Mouse (Mus musculus): ENCODE measurements around the gene Ppp2r5c. TPM values are rescaled to one million over a fixed set of nuclear protein-coding genes. Genes with fewer than 3 reads are reported as not detected.

Ppp2r5c gene
- polyA plus RNA-seq, 1 experiment from 2014 or later = 138 TPM

GRCm38 (mm10) chr12:110489946-110490701 lies 43.2 kb downstream of the Ppp2r5c start:
- peaks cover 13% of the 10 kb centered on the region for H3K4me1 ChIP-seq (ENCODE audit: control insufficient read depth, insufficient read depth, low read length)
- H3K27ac ChIP-seq (ENCODE audit: low read depth, low read length) = no peak overlapping the region
- no peaks in the 10 kb centered on the region for H3K9me3 ChIP-seq (replicated peaks; ENCODE audit: control insufficient read depth, low read length)
- no peak overlapping the region for H3K4me2 ChIP-seq (ENCODE audit: low read length)
- no peak overlapping the region for H3K9ac ChIP-seq (ENCODE audit: low read length)
- no peak for ATAC-seq
- 93% methylated on average over 12 of the region's 12 CpGs for WGBS
- no peak for DNase-seq (ENCODE audit: low spot score)
- H3K36me3 ChIP-seq (ENCODE audit: control insufficient read depth, insufficient read depth, low read length) = no peaks in the 10 kb centered on the region
- no peaks in the 10 kb centered on the region for H3K27me3 ChIP-seq (replicated peaks; ENCODE audit: control insufficient read depth, insufficient read depth, low read length)
- no peak overlapping the region for H3K4me3 ChIP-seq (ENCODE audit: low read depth, low read length)

DNA sequence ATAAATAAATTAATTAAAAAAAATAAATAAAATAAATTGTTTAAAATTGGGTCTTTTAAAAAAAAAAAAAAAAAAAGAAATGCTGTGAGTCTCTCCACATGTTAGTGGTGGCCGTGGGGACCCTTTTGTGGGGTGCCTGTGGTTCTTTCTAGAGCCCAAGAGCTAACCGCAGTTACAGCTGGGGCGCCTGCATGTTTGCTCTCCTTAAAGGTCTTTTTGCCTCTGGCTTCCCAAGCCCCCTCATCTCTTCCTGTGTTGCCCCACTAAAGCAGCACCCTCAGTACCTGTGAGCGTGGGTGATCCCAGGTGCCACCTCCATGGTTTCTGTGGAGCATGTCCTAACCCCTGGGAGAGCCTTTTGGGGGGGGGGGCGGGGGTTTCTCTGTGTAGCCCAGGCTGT lies 45.5 kb downstream of the Ppp2r5c start:
- H3K4me1 ChIP-seq (ENCODE audit: control insufficient read depth, insufficient read depth, low read length) = peaks cover 1% of the 10 kb centered on the region; the same call in 1 of the 2 replicates
- no peak for DNase-seq (ENCODE audit: low spot score)
- H3K36me3 ChIP-seq (ENCODE audit: control insufficient read depth, insufficient read depth, low read length) = no peaks in the 10 kb centered on the region
- no peak overlapping the region for H3K27ac ChIP-seq (ENCODE audit: low read depth, low read length)
- H3K27me3 ChIP-seq (replicated peaks; ENCODE audit: control insufficient read depth, insufficient read depth, low read length) = no peaks in the 10 kb centered on the region
- no peak overlapping the region for H3K9ac ChIP-seq (ENCODE audit: low read length)
- no peak overlapping the region for H3K4me3 ChIP-seq (ENCODE audit: low read depth, low read length)
- ATAC-seq = no peak
- H3K9me3 ChIP-seq (replicated peaks; ENCODE audit: control insufficient read depth, low read length) = no peaks in the 10 kb centered on the region
- no peak overlapping the region for H3K4me2 ChIP-seq (ENCODE audit: low read length)
- 89% methylated on average over 5 of the region's 5 CpGs for WGBS

DNA sequence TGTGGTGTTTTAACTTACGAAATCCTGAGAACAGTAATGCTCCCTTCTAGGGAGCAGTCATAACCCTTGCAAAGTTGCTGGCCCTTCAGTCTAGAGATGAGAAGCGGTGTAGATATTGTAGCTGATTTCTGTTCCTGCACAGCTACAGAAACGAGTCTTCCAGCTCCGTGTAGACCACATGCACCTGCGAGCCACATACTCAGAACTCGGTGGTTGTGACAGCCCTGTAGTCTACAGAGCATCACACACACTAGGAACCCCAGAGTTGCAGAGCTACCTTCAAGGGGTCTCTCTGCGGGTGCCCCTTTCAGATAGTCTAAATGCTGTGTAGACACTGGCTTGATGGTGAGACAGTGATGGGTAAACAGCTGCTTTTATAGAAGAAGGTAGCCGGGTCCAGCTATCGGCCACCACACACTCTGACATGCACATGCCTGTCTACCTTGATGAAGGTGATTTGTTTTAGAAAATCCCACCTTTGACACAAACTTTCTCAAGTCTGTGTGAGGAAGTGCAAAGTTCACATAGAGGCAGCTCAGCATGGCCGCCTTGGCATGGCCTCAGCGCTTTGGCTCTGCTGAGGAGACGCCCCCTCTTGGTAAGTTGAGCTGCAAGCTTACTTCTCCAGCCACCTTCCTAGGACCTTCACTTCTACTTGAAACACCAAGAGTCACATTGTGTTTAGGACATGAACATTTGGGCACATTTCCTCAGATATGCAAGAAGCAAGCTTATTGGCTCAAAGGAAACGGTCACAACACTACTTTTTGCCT lies 46.9 kb downstream of the Ppp2r5c start:
- Histone ChIP-seq H3K4me3 (ENCODE audit: low read depth, low read length) (no peak overlapping the region), H3K4me1 (ENCODE audit: control insufficient read depth, insufficient read depth, low read length) (peaks cover under 1% of the 10 kb centered on the region; the same call in 1 of the 2 replicates), H3K9me3 (replicated peaks; ENCODE audit: control insufficient read depth, low read length) (no peaks in the 10 kb centered on the region), H3K4me2 (ENCODE audit: low read length) (no peak overlapping the region), H3K27ac (ENCODE audit: low read depth, low read length) (no peak overlapping the region), H3K36me3 (ENCODE audit: control insufficient read depth, insufficient read depth, low read length) (no peaks in the 10 kb centered on the region), H3K9ac (ENCODE audit: low read length) (no peak overlapping the region), H3K27me3 (replicated peaks; ENCODE audit: control insufficient read depth, insufficient read depth, low read length) (no peaks in the 10 kb centered on the region)
- no peak for ATAC-seq
- DNase-seq (ENCODE audit: low spot score) = no peak
- WGBS = 96% methylated on average over 13 of the region's 13 CpGs

- peaks cover 4% of the 10 kb centered on the region; the same call in 1 of the 2 replicates for H3K4me1 ChIP-seq (ENCODE audit: control insufficient read depth, insufficient read depth, low read length)
- H3K27ac ChIP-seq (ENCODE audit: low read depth, low read length) = no peak overlapping the region
- DNase-seq (ENCODE audit: low spot score) (no peak), ATAC-seq (no peak)
- H3K4me3 ChIP-seq (ENCODE audit: low read depth, low read length) = no peak overlapping the region
- H3K36me3 ChIP-seq (ENCODE audit: control insufficient read depth, insufficient read depth, low read length) = no peaks in the 10 kb centered on the region
- no peaks in the 10 kb centered on the region for H3K27me3 ChIP-seq (replicated peaks; ENCODE audit: control insufficient read depth, insufficient read depth, low read length)
- 81% methylated on average over 2 of the region's 2 CpGs for WGBS
- no peak overlapping the region for H3K4me2 ChIP-seq (ENCODE audit: low read length)
- H3K9ac ChIP-seq (ENCODE audit: low read length) = no peak overlapping the region
- H3K9me3 ChIP-seq (replicated peaks; ENCODE audit: control insufficient read depth, low read length) = no peaks in the 10 kb centered on the region
Measured at GRCm38 (mm10) chr12:110494846-110495245, 47.9 kb downstream of the Ppp2r5c start.

GRCm38 (mm10) chr12:110495260-110495659 lies 48.3 kb downstream of the Ppp2r5c start:
- Histone ChIP-seq H3K27me3 (replicated peaks; ENCODE audit: control insufficient read depth, insufficient read depth, low read length) (no peaks in the 10 kb centered on the region), H3K27ac (ENCODE audit: low read depth, low read length) (no peak overlapping the region), H3K4me3 (ENCODE audit: low read depth, low read length) (no peak overlapping the region), H3K9me3 (replicated peaks; ENCODE audit: control insufficient read depth, low read length) (no peaks in the 10 kb centered on the region), H3K36me3 (ENCODE audit: control insufficient read depth, insufficient read depth, low read length) (no peaks in the 10 kb centered on the region), H3K4me1 (ENCODE audit: control insufficient read depth, insufficient read depth, low read length) (peaks cover 4% of the 10 kb centered on the region; the same call in 1 of the 2 replicates), H3K4me2 (ENCODE audit: low read length) (no peak overlapping the region), H3K9ac (ENCODE audit: low read length) (no peak overlapping the region)
- DNase-seq (ENCODE audit: low spot score) (no peak), ATAC-seq (no peak)
- WGBS = 94% methylated on average over 8 of the region's 8 CpGs

DNA sequence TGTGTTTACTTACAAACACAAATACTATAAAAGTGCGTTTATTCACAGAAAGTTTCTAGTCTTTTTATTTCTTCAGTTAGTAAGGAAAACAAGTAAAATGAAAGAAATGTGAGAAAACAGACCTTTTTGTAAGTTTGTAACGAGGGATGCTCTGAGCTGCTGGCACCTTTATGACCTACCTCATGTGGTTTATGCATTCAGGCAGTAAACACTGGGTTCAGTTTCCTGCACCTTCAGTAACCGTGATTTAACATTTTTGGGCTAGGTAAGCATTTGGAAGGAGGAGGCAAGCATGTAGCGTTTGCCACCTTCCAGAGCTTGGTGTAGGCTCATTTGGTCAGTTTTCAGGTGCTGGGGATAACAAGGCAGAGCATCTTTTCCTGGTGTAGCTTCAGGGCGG lies 49.1 kb downstream of the Ppp2r5c start:
- DNase-seq (ENCODE audit: low spot score) = no peak
- no peak overlapping the region for H3K27ac ChIP-seq (ENCODE audit: low read depth, low read length)
- H3K4me2 ChIP-seq (ENCODE audit: low read length) = no peak overlapping the region
- H3K4me1 ChIP-seq (ENCODE audit: control insufficient read depth, insufficient read depth, low read length) = peaks cover 4% of the 10 kb centered on the region; the same call in 1 of the 2 replicates
- no peaks in the 10 kb centered on the region for H3K36me3 ChIP-seq (ENCODE audit: control insufficient read depth, insufficient read depth, low read length)
- ATAC-seq = no peak
- H3K9me3 ChIP-seq (replicated peaks; ENCODE audit: control insufficient read depth, low read length) = no peaks in the 10 kb centered on the region
- H3K27me3 ChIP-seq (replicated peaks; ENCODE audit: control insufficient read depth, insufficient read depth, low read length) = no peaks in the 10 kb centered on the region
- no peak overlapping the region for H3K9ac ChIP-seq (ENCODE audit: low read length)
- WGBS = 91% methylated on average over 5 of the region's 5 CpGs
- no peak overlapping the region for H3K4me3 ChIP-seq (ENCODE audit: low read depth, low read length)

- DNase-seq (ENCODE audit: low spot score) (no peak), ATAC-seq (no peak)
- Histone ChIP-seq H3K27ac (ENCODE audit: low read depth, low read length) (no peak overlapping the region), H3K4me2 (ENCODE audit: low read length) (no peak overlapping the region), H3K9me3 (replicated peaks; ENCODE audit: control insufficient read depth, low read length) (no peaks in the 10 kb centered on the region), H3K4me1 (ENCODE audit: control insufficient read depth, insufficient read depth, low read length) (peaks cover 4% of the 10 kb centered on the region; the same call in 1 of the 2 replicates), H3K27me3 (replicated peaks; ENCODE audit: control insufficient read depth, insufficient read depth, low read length) (no peaks in the 10 kb centered on the region), H3K9ac (ENCODE audit: low read length) (no peak overlapping the region), H3K36me3 (ENCODE audit: control insufficient read depth, insufficient read depth, low read length) (no peaks in the 10 kb centered on the region), H3K4me3 (ENCODE audit: low read depth, low read length) (no peak overlapping the region)
- 79% methylated on average over 3 of the region's 3 CpGs for WGBS
Measured at GRCm38 (mm10) chr12:110497013-110497412, 50.1 kb downstream of the Ppp2r5c start.

DNA sequence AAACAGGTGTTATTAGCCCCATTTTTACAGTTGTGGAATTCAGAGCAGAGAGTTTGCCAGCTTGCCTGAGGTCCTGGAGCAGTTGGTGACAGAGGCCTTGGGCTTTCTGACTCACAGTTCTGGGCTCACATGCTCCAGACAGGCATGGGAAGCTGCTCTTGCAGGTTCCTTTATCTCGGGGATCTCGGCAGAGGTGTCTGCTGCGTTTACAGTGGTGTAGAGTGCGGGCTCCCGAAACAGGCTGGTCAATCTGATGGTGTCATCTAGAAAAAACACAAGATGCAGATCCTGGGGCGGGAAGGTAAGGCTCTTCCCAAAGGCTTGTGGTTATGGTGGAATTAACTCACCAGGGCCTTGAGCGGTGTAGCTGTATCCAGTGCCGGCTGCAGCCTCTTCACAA lies 50.6 kb downstream of the Ppp2r5c start:
- ATAC-seq = no peak
- H3K4me1 ChIP-seq (ENCODE audit: control insufficient read depth, insufficient read depth, low read length) = peaks cover 4% of the 10 kb centered on the region; the same call in 1 of the 2 replicates
- H3K27me3 ChIP-seq (replicated peaks; ENCODE audit: control insufficient read depth, insufficient read depth, low read length) = no peaks in the 10 kb centered on the region
- no peak for DNase-seq (ENCODE audit: low spot score)
- H3K36me3 ChIP-seq (ENCODE audit: control insufficient read depth, insufficient read depth, low read length) = no peaks in the 10 kb centered on the region
- H3K4me2 ChIP-seq (ENCODE audit: low read length) = no peak overlapping the region
- no peaks in the 10 kb centered on the region for H3K9me3 ChIP-seq (replicated peaks; ENCODE audit: control insufficient read depth, low read length)
- no peak overlapping the region for H3K27ac ChIP-seq (ENCODE audit: low read depth, low read length)
- no peak overlapping the region for H3K4me3 ChIP-seq (ENCODE audit: low read depth, low read length)
- 94% methylated on average over 8 of the region's 8 CpGs for WGBS
- no peak overlapping the region for H3K9ac ChIP-seq (ENCODE audit: low read length)
